20 mouse cellular contexts compared by ENCODE assay signal in genomic region chr5:74285289-74285688, GRCm38 (mm10).
DNase-seq lines count a peak whose midpoint lies in the region; ATAC-seq and TF ChIP-seq lines count a peak whose summit lies in the region.
"Had no signal": no experiment of that assay in that cellular context is flagged by ENCODE, and none has a peak within 500 bp of the region (broad histone marks: within the 10 kb centered on the region; RNA-seq: fewer than 3 reads in every experiment).

No protein-coding gene starts in this region.

- no peaks in the 10 kb centered on the region for H3K27me3 ChIP-seq in heart, embryonic 15.5 days
- H3K27me3 ChIP-seq in G1E (ENCODE audit: insufficient read depth, low read length) = no peaks in the 10 kb centered on the region
- H3K27me3 ChIP-seq in embryonic facial prominence, embryonic 10.5 days (replicated peaks; ENCODE audit: low read depth, poor library complexity, severe bottlenecking) = no peaks in the 10 kb centered on the region
- H3K27me3 ChIP-seq in limb, embryonic 13.5 days = no peaks in the 10 kb centered on the region
- H3K27me3 ChIP-seq: heart, embryonic 13.5 days; hindbrain, embryonic 15.5 days; neural tube, embryonic 13.5 days; Patski had no signal

- no peak for DNase-seq in heart, postnatal 25 days (ENCODE audit: low spot score)
- peak; percentile 8 for DNase-seq in G1E (ENCODE audit: low spot score)
- no peak for DNase-seq in embryonic facial prominence, embryonic 10.5 days (ENCODE audit: low spot score)
- no peak for DNase-seq in gastrocnemius, postnatal 14 days
- DNase-seq in thymus, postnatal 14 days = no peak
- no peak for DNase-seq in urinary bladder, postnatal 14 days (ENCODE audit: low spot score)
- DNase-seq: adrenal gland, adult 8-10 months; cerebellum, postnatal 14 days; gastrocnemius, postnatal 25 days; kidney, adult 8-10 months; thymus, postnatal 36 days had no signal

- H3K4me1 ChIP-seq in heart, embryonic 15.5 days (replicated peaks) = peaks cover 30% of the 10 kb centered on the region
- H3K4me1 ChIP-seq in G1E (ENCODE audit: insufficient read depth, low read depth, low read length) = peaks cover 8% of the 10 kb centered on the region
- peaks cover 36% of the 10 kb centered on the region for H3K4me1 ChIP-seq in embryonic facial prominence, embryonic 10.5 days
- H3K4me1 ChIP-seq in limb, embryonic 13.5 days = peaks cover 58% of the 10 kb centered on the region
- H3K4me1 ChIP-seq: hindbrain, embryonic 15.5 days had no signal

- peak overlapping the region; percentile 50; the same call in 1 of the 2 replicates for H3K27ac ChIP-seq in heart, embryonic 15.5 days
- peak overlapping the region; percentile 40; the same call in 1 of the 2 replicates for H3K27ac ChIP-seq in embryonic facial prominence, embryonic 10.5 days (replicated peaks)
- H3K27ac ChIP-seq in limb, embryonic 13.5 days = peak overlapping the region; percentile 39; the same call in 1 of the 2 replicates
- H3K27ac ChIP-seq: hindbrain, embryonic 15.5 days; layer of hippocampus, adult 2 months; macrophage; neural tube, embryonic 13.5 days had no signal

- H3K9me3 ChIP-seq in heart, embryonic 15.5 days (replicated peaks) = no peaks in the 10 kb centered on the region
- H3K9me3 ChIP-seq in G1E (replicated peaks) = no peaks in the 10 kb centered on the region
- H3K9me3 ChIP-seq in embryonic facial prominence, embryonic 10.5 days = no peaks in the 10 kb centered on the region
- H3K9me3 ChIP-seq in limb, embryonic 13.5 days = no peaks in the 10 kb centered on the region
- H3K9me3 ChIP-seq: heart, embryonic 13.5 days; hindbrain, embryonic 15.5 days; neural tube, embryonic 13.5 days had no signal

- no peaks in the 10 kb centered on the region for H3K36me3 ChIP-seq in heart, embryonic 15.5 days
- H3K36me3 ChIP-seq in G1E (replicated peaks) = no peaks in the 10 kb centered on the region
- no peaks in the 10 kb centered on the region for H3K36me3 ChIP-seq in embryonic facial prominence, embryonic 10.5 days (replicated peaks)
- H3K36me3 ChIP-seq in limb, embryonic 13.5 days = no peaks in the 10 kb centered on the region
- H3K36me3 ChIP-seq: heart, embryonic 13.5 days; hindbrain, embryonic 15.5 days; neural tube, embryonic 13.5 days had no signal

- ATAC-seq in heart, embryonic 15.5 days (replicated peaks; ENCODE audit: insufficient number of reproducible peaks, insufficient read depth, low FRiP score, low read depth) = no peak
- no peak for ATAC-seq in G1E (ENCODE audit: extremely low read depth, insufficient number of reproducible peaks, low FRiP score, poor library complexity, severe bottlenecking)
- ATAC-seq in limb, embryonic 13.5 days (ENCODE audit: low FRiP score, low read depth) = no peak
- ATAC-seq: forebrain, embryonic 16.5 days; Patski had no signal

- H3K9ac ChIP-seq in heart, embryonic 15.5 days = no peak overlapping the region
- no peak overlapping the region for H3K9ac ChIP-seq in limb, embryonic 13.5 days
- H3K9ac ChIP-seq: heart, embryonic 13.5 days; hindbrain, embryonic 15.5 days; neural tube, embryonic 13.5 days had no signal

- H3K4me2 ChIP-seq in heart, embryonic 15.5 days = no peak overlapping the region
- no peak overlapping the region for H3K4me2 ChIP-seq in limb, embryonic 13.5 days (replicated peaks)
- H3K4me2 ChIP-seq: heart, embryonic 13.5 days; hindbrain, embryonic 15.5 days; neural tube, embryonic 13.5 days had no signal

- no peak for TF ChIP-seq CTCF in G1E (IDR thresholded peaks at IDR 0.05; ENCODE audit: low read depth, low read length)

- intact Hi-C loops in heart, postnatal 25 days (cut with DNase I) = no loop called here
- intact Hi-C loops in gastrocnemius, postnatal 14 days (cut with DNase I; ENCODE audit: low total_unique reads) = no loop called here

- no peak overlapping the region for H3K4me3 ChIP-seq in heart, embryonic 15.5 days
- no peak overlapping the region for H3K4me3 ChIP-seq in G1E (ENCODE audit: low read depth, low read length)
- H3K4me3 ChIP-seq in embryonic facial prominence, embryonic 10.5 days = no peak overlapping the region
- H3K4me3 ChIP-seq in limb, embryonic 13.5 days = no peak overlapping the region
- H3K4me3 ChIP-seq: heart, embryonic 13.5 days; hindbrain, embryonic 15.5 days; layer of hippocampus, adult 2 months; neural tube, embryonic 13.5 days had no signal

- 69% methylated on average over 2 of the region's 2 CpGs for WGBS in heart, embryonic 15.5 days
- WGBS in embryonic facial prominence, embryonic 10.5 days = 72% methylated on average over 2 of the region's 2 CpGs
- WGBS in limb, embryonic 13.5 days = 52% methylated on average over 2 of the region's 2 CpGs
